Mouse (Mus musculus) bone marrow, adult 2 months (tissue): ENCODE data around the gene Maneal.

Source experiments
- CTCF ChIP-seq: fragments of 200-500 bp; IDR thresholded peaks from 2 replicates; pipeline ENCODE4 v1.5.1; 2011; ENCODE audit warnings: low read length, control low read depth; ENCODE audit not compliant: control insufficient read depth, insufficient read depth
- POLR2A ChIP-seq: fragments of 200-500 bp; IDR thresholded peaks from 2 replicates; pipeline ENCODE4 v1.6.1; 2011; ENCODE audit warnings: low read depth, mild to moderate bottlenecking, control low read depth, low read length, borderline replicate concordance; ENCODE audit not compliant: control insufficient read depth

GRCm38 (mm10) chr4:124850933-124851658, 10.9 kb downstream of the Maneal start, which contains the start of gene 1110065P20Rik:
- TF ChIP-seq POLR2A (no peak), CTCF (no peak)
